Mouse (Mus musculus): ENCODE data around the gene Rbms1. TPM values are rescaled to one million over a fixed set of nuclear protein-coding genes. Genes with fewer than 3 reads are reported as not detected.

Gene Rbms1
- total and polyA plus RNA-seq, 3 experiments = 10.1 to 27.4 TPM; not detected in 1

GRCm38 (mm10) chr2:60807341-60808195, 155.4 kb downstream of the Rbms1 start:
- TF ChIP-seq ZC3H11A (IDR thresholded peaks at IDR 0.05; ENCODE audit: low read depth, low read length) (no peak), MAZ (IDR thresholded peaks at IDR 0.05; ENCODE audit: low read depth, low read length) (no peak), CHD2 (IDR thresholded peaks at IDR 0.05; ENCODE audit: low read length) (no peak), EP300 (IDR thresholded peaks at IDR 0.05; ENCODE audit: low read depth in 1 of 2, low read length in 2 of 2) (no peak), E2F4 (IDR thresholded peaks at IDR 0.05; ENCODE audit: borderline replicate concordance, low read depth, low read length) (no peak), USF1 (IDR thresholded peaks at IDR 0.05; ENCODE audit: low read depth, low read length) (no peak), HCFC1 (IDR thresholded peaks at IDR 0.05; ENCODE audit: low read depth, low read length) (no peak), NRF1 (IDR thresholded peaks at IDR 0.05; ENCODE audit: insufficient read depth, low read depth, low read length, poor library complexity, severe bottlenecking) (no peak), NELFE (IDR thresholded peaks at IDR 0.05; ENCODE audit: low read depth, low read length) (no peak), MXI1 (IDR thresholded peaks at IDR 0.05; ENCODE audit: low read depth, low read length) (no peak), ZNF384 (IDR thresholded peaks at IDR 0.05; ENCODE audit: low read depth, low read length) (no peak), CHD1 (IDR thresholded peaks at IDR 0.05; ENCODE audit: low read depth, low read length) (no peak), TAL1 (IDR thresholded peaks at IDR 0.05; ENCODE audit: low read length) (no peak), SMC3 (IDR thresholded peaks at IDR 0.05; ENCODE audit: low read depth, low read length) (no peak), ZMIZ1 (IDR thresholded peaks at IDR 0.05; ENCODE audit: low read depth, low read length) (no peak), ELF1 (IDR thresholded peaks at IDR 0.05; ENCODE audit: low read depth, low read length) (no peak)
- H3K9ac ChIP-seq (ENCODE audit: control insufficient read depth, low read depth, low read length, poor library complexity, severe bottlenecking) = no peak overlapping the region

GRCm38 (mm10) chr2:60804763-60805162, 158.2 kb downstream of the Rbms1 start:
- Histone ChIP-seq H3K4me1 (ENCODE audit: control insufficient read depth in 1 of 2, insufficient read depth in 2 of 2, low read length in 2 of 2) (peaks cover 0 to 6% of the 10 kb centered on the region in 2 experiments; a peak in 2 of 4 replicates), H3K9me3 (replicated peaks; ENCODE audit: insufficient read depth, low read length) (no peaks in the 10 kb centered on the region), H3K79me2 (ENCODE audit: control insufficient read depth, insufficient read depth, low read length, poor library complexity) (no peaks in the 10 kb centered on the region; the same call in 1 of the 2 replicates), H3K4me3 (ENCODE audit: control insufficient read depth in 1 of 2, insufficient read depth in 1 of 2, low read depth in 2 of 2, low read length in 2 of 2) (no peak overlapping the region), H3K36me3 (ENCODE audit: control insufficient read depth in 1 of 2, insufficient read depth in 2 of 2, low read length in 2 of 2) (no peaks in the 10 kb centered on the region; a peak in 1 of 4 replicates), H3K27ac (ENCODE audit: control insufficient read depth, low read depth, low read length) (no peak overlapping the region), H3K9ac (ENCODE audit: control insufficient read depth, low read depth, low read length, poor library complexity, severe bottlenecking) (no peak overlapping the region), H3K27me3 (ENCODE audit: control insufficient read depth in 1 of 2, insufficient read depth in 2 of 2, low read length in 2 of 2) (no peaks in the 10 kb centered on the region)
- TF ChIP-seq BHLHE40 (IDR thresholded peaks at IDR 0.05; ENCODE audit: borderline replicate concordance, low read depth, low read length) (no peak), GABPA (IDR thresholded peaks at IDR 0.05; ENCODE audit: low read depth, low read length) (no peak), MYB (IDR thresholded peaks at IDR 0.05; ENCODE audit: low read depth, low read length) (no peak), TCF12 (IDR thresholded peaks at IDR 0.05; ENCODE audit: low read depth, low read length) (no peak), USF1 (IDR thresholded peaks at IDR 0.05; ENCODE audit: low read depth, low read length) (no peak), KAT2A (conservative IDR thresholded peaks at IDR 0.05; ENCODE audit: low read depth, low read length) (no peak), SMC3 (IDR thresholded peaks at IDR 0.05; ENCODE audit: low read depth, low read length) (no peak), ETS1 (IDR thresholded peaks at IDR 0.05; ENCODE audit: low read depth, low read length) (no peak), UBTF (IDR thresholded peaks at IDR 0.05; ENCODE audit: borderline replicate concordance, insufficient read depth, low read depth, low read length) (no peak)
- DNase-seq (ENCODE audit: low read depth, low spot score) = no peak

More at GRCm38 (mm10) chr2:60807341-60808195, 155.4 kb downstream of the Rbms1 start:
- Histone ChIP-seq H3K79me2 (ENCODE audit: control insufficient read depth, insufficient read depth, low read length, poor library complexity) (no peaks in the 10 kb centered on the region; the same call in 1 of the 2 replicates), H3K4me3 (ENCODE audit: control insufficient read depth in 1 of 2, insufficient read depth in 1 of 2, low read depth in 2 of 2, low read length in 2 of 2) (no peak overlapping the region), H3K9me3 (replicated peaks; ENCODE audit: insufficient read depth, low read length) (no peaks in the 10 kb centered on the region), H3K4me1 (ENCODE audit: control insufficient read depth in 1 of 2, insufficient read depth in 2 of 2, low read length in 2 of 2) (peaks cover 3 to 16% of the 10 kb centered on the region in 2 experiments; a peak in 3 of 4 replicates), H3K36me3 (ENCODE audit: control insufficient read depth in 1 of 2, insufficient read depth in 2 of 2, low read length in 2 of 2) (peaks cover 0 to 9% of the 10 kb centered on the region in 2 experiments; a peak in 2 of 4 replicates), H3K27ac (ENCODE audit: control insufficient read depth, low read depth, low read length) (no peak overlapping the region), H3K27me3 (ENCODE audit: control insufficient read depth in 1 of 2, insufficient read depth in 2 of 2, low read length in 2 of 2) (no peaks in the 10 kb centered on the region)
- DNase-seq (ENCODE audit: low read depth, low spot score) = no peak
